Mouse (Mus musculus): ENCODE results near the gene Wt1. TPM values are rescaled to one million over a fixed set of nuclear protein-coding genes. Genes with fewer than 3 reads are reported as not detected.

The Wt1 gene
- total RNA-seq, 2 experiments from 2014 or later, result 19.7 to 21.5 TPM

- no peak for DNase-seq
These were observed 59.6 kb downstream of the Wt1 start for GRCm38 (mm10) chr2:105185768-105186529.

GRCm38 (mm10) chr2:105186591-105186990, 60.3 kb downstream of the Wt1 start:
- DNase-seq, result no peak

GRCm38 (mm10) chr2:105188182-105188581, 61.9 kb downstream of the Wt1 start:
- no peak for DNase-seq

- DNase-seq, result no peak
These were observed 63.0 kb downstream of the Wt1 start for GRCm38 (mm10) chr2:105189352-105189751.

GRCm38 (mm10) chr2:105200152-105200551, 73.8 kb downstream of the Wt1 start:
- DNase-seq, result no peak

- no peak for DNase-seq
These were observed 80.3 kb downstream of the Wt1 start for GRCm38 (mm10) chr2:105206563-105207174.

- no peak for DNase-seq
These were observed 86.5 kb downstream of the Wt1 start for GRCm38 (mm10) chr2:105212839-105213238.

- no peak for DNase-seq
These were observed 89.6 kb downstream of the Wt1 start for GRCm38 (mm10) chr2:105215914-105216313.

- no peak for DNase-seq
These were observed 92.9 kb downstream of the Wt1 start for GRCm38 (mm10) chr2:105219229-105219628.

- no peak for DNase-seq
These were observed 93.3 kb downstream of the Wt1 start for GRCm38 (mm10) chr2:105219664-105220063.

GRCm38 (mm10) chr2:105220738-105221303, 94.5 kb downstream of the Wt1 start:
- DNase-seq, result no peak

Other genes with a start within 250 kb of the Wt1 start
- gene Eif3m, start 109.4 kb upstream of the Wt1 start, total RNA-seq (2021), result 100 to 1,000 TPM; 145 to 152 TPM
- gene Gm11060, start 34.5 kb upstream of the Wt1 start, total RNA-seq (2021), result not detected
- 1 to 10 TPM in 1 of 2 experiments, under 1 TPM in 1; 0.61 to 1.6 TPM for gene Them7, start 97.8 kb downstream of the Wt1 start, total RNA-seq (2021)

All from heart, postnatal 4 days (tissue).